12 mouse cellular contexts compared by ENCODE assay signal in genomic region chr2:166676933-166677332, GRCm38 (mm10). TPM values are rescaled to one million over a fixed set of nuclear protein-coding genes. Genes with fewer than 3 reads are reported as not detected.
DNase-seq lines count a peak whose midpoint lies in the region; ATAC-seq lines count a peak whose summit lies in the region.
"Had no signal": no experiment of that assay in that cellular context is flagged by ENCODE, and none has a peak within 500 bp of the region (broad histone marks: within the 10 kb centered on the region; RNA-seq: fewer than 3 reads in every experiment).

No protein-coding gene starts in this region.

- H3K4me1 ChIP-seq in midbrain, embryonic 10.5 days: peaks cover 97% of the 10 kb centered on the region
- peaks cover 17% of the 10 kb centered on the region for H3K4me1 ChIP-seq in midbrain, embryonic 16.5 days (ENCODE audit: control insufficient read depth, insufficient read depth, low read length)
- H3K4me1 ChIP-seq in forebrain, embryonic 16.5 days (replicated peaks; ENCODE audit: control insufficient read depth, insufficient read depth, low read length): peaks cover 42% of the 10 kb centered on the region
- peaks cover 28% of the 10 kb centered on the region for H3K4me1 ChIP-seq in neural tube, embryonic 14.5 days (ENCODE audit: control insufficient read depth, insufficient read depth, low read length)

- no peak for ATAC-seq in midbrain, embryonic 16.5 days
- no peak for ATAC-seq in forebrain, embryonic 16.5 days
- ATAC-seq in neural tube, embryonic 14.5 days (ENCODE audit: low read depth): no peak
- ATAC-seq: intestine, postnatal 0 days had no signal

- peak; percentile 77 to 85 for DNase-seq in cerebellum, postnatal 10 days
- DNase-seq in cerebellum, adult 9-11 months: no peak
- no peak for DNase-seq in midbrain, embryonic 10.5 days (ENCODE audit: low spot score)
- DNase-seq in thymus, postnatal 10 days (ENCODE audit: low spot score in 2 of 2): no peak
- DNase-seq in right cerebral cortex, postnatal 36 days (ENCODE audit: low spot score in 2 of 2): no peak
- DNase-seq: retina, postnatal 1 day had no signal

- no peak overlapping the region for H3K9ac ChIP-seq in midbrain, embryonic 16.5 days (ENCODE audit: low read depth, low read length)
- H3K9ac ChIP-seq in forebrain, embryonic 16.5 days (replicated peaks; ENCODE audit: low read depth, low read length): no peak overlapping the region
- no peak overlapping the region for H3K9ac ChIP-seq in neural tube, embryonic 14.5 days (replicated peaks; ENCODE audit: low read depth, low read length)
- H3K9ac ChIP-seq: limb, embryonic 12.5 days had no signal

- no peaks in the 10 kb centered on the region for H3K9me3 ChIP-seq in midbrain, embryonic 10.5 days (replicated peaks)
- no peaks in the 10 kb centered on the region for H3K9me3 ChIP-seq in midbrain, embryonic 16.5 days (replicated peaks; ENCODE audit: control insufficient read depth, low read length, poor library complexity, severe bottlenecking)
- H3K9me3 ChIP-seq in forebrain, embryonic 16.5 days (ENCODE audit: control insufficient read depth, low read length): no peaks in the 10 kb centered on the region; the same call in 1 of the 2 replicates
- H3K9me3 ChIP-seq in neural tube, embryonic 14.5 days (ENCODE audit: control insufficient read depth, low read length): no peaks in the 10 kb centered on the region
- H3K9me3 ChIP-seq: limb, embryonic 12.5 days had no signal

- no peak overlapping the region for H3K4me3 ChIP-seq in midbrain, embryonic 10.5 days
- no peak overlapping the region for H3K4me3 ChIP-seq in midbrain, embryonic 16.5 days (ENCODE audit: low read depth, low read length)
- no peak overlapping the region for H3K4me3 ChIP-seq in forebrain, embryonic 16.5 days (replicated peaks; ENCODE audit: low read length)
- H3K4me3 ChIP-seq in neural tube, embryonic 14.5 days (ENCODE audit: low read depth, low read length): no peak overlapping the region
- H3K4me3 ChIP-seq: limb, embryonic 12.5 days had no signal

- peaks cover 14% of the 10 kb centered on the region; the same call in 1 of the 2 replicates for H3K36me3 ChIP-seq in midbrain, embryonic 10.5 days
- no peaks in the 10 kb centered on the region for H3K36me3 ChIP-seq in midbrain, embryonic 16.5 days (ENCODE audit: control insufficient read depth, insufficient read depth, low read length)
- H3K36me3 ChIP-seq in forebrain, embryonic 16.5 days (ENCODE audit: control insufficient read depth, insufficient read depth): no peaks in the 10 kb centered on the region
- H3K36me3 ChIP-seq in neural tube, embryonic 14.5 days (ENCODE audit: control insufficient read depth, insufficient read depth, low read length): no peaks in the 10 kb centered on the region
- H3K36me3 ChIP-seq: limb, embryonic 12.5 days had no signal

- H3K27ac ChIP-seq in midbrain, embryonic 10.5 days (replicated peaks): peak overlapping the region; percentile 94
- H3K27ac ChIP-seq in midbrain, embryonic 16.5 days (ENCODE audit: low read length): no peak overlapping the region
- H3K27ac ChIP-seq in forebrain, embryonic 16.5 days (ENCODE audit: low read length): peak overlapping the region; percentile 17
- 0 out of 2 replicates have a peak overlapping the region, but pooled peaks have one; percentile 2 for H3K27ac ChIP-seq in neural tube, embryonic 14.5 days (ENCODE audit: low read depth, low read length)
- H3K27ac ChIP-seq: limb, embryonic 12.5 days; macrophage had no signal

- no peaks in the 10 kb centered on the region for H3K27me3 ChIP-seq in midbrain, embryonic 10.5 days (ENCODE audit: low read depth, poor library complexity, severe bottlenecking)
- H3K27me3 ChIP-seq in midbrain, embryonic 16.5 days (ENCODE audit: control insufficient read depth, insufficient read depth, low read depth, low read length): no peaks in the 10 kb centered on the region
- no peaks in the 10 kb centered on the region for H3K27me3 ChIP-seq in forebrain, embryonic 16.5 days (replicated peaks; ENCODE audit: control insufficient read depth, insufficient read depth, low read length)
- H3K27me3 ChIP-seq in neural tube, embryonic 14.5 days (ENCODE audit: control insufficient read depth, insufficient read depth, low read length): no peaks in the 10 kb centered on the region
- H3K27me3 ChIP-seq: limb, embryonic 12.5 days had no signal

- WGBS in midbrain, embryonic 10.5 days: 87% methylated on average over 11 of the region's 11 CpGs
- WGBS in midbrain, embryonic 16.5 days: 78% methylated on average over 11 of the region's 11 CpGs
- 54% methylated on average over 11 of the region's 11 CpGs for WGBS in forebrain, embryonic 16.5 days
- WGBS in neural tube, embryonic 14.5 days: 59% methylated on average over 11 of the region's 11 CpGs

- H3K4me2 ChIP-seq in midbrain, embryonic 16.5 days (ENCODE audit: low read length): no peak overlapping the region
- no peak overlapping the region for H3K4me2 ChIP-seq in forebrain, embryonic 16.5 days (ENCODE audit: low read length)
- H3K4me2 ChIP-seq in neural tube, embryonic 14.5 days (ENCODE audit: low read depth, low read length): no peak overlapping the region
- H3K4me2 ChIP-seq: limb, embryonic 12.5 days had no signal

RNA-seq across cellular contexts. Expression of gene Prex1, which starts 36.7 kb away (rescaled TPM):
- polyA plus RNA-seq in midbrain, embryonic 10.5 days (2016; fragmentation: Nextera tagmentation; extraction: Ambion mirVana): 32.3 and 33.7 TPM in 2 replicates
- 19.3 and 22.0 TPM in 2 replicates for polyA plus RNA-seq in midbrain, embryonic 16.5 days (2015; fragmentation: Nextera tagmentation; extraction: Ambion mirVana)
- 38.5 and 40.5 TPM in 2 replicates for polyA plus RNA-seq in forebrain, embryonic 16.5 days (2015; fragmentation: Nextera tagmentation; extraction: Ambion mirVana)
- 25.9 and 29.4 TPM in 2 replicates for polyA plus RNA-seq in neural tube, embryonic 14.5 days (2014; fragmentation: Nextera tagmentation; extraction: Ambion mirVana)

Comparison
In these comparisons a context has a peak if more than half of its experiments do, and no peak if none do; other contexts are left out.
1. DNase-seq: peak in cerebellum, postnatal 10 days (2 of 2); none in cerebellum, adult 9-11 months (single experiment), midbrain, embryonic 10.5 days (single experiment), thymus, postnatal 10 days (0 of 2) and right cerebral cortex, postnatal 36 days (0 of 2).